In the genomic region with DNA sequence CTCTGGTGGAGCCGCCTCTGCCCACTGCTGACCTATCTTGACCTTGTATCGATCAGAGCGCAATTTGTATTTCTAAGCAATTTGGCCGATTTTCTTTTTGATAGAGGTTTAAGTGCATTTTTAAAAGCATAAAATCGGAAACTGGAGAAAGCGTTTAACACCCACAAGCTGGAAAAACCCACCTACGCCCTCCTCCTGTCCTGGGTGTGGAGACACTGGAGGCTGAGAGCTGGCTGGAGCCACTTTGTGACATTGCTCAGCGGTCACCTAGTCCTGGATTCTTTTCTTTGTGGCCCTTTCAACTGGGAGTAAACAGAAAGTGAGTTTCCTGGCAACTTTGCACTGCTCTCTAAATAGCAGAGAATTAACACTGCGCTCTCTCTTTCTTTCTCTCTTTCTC, we compare ENCODE assay signal across 8 mouse cellular contexts.
DNase-seq lines count a peak whose midpoint lies in the region; ATAC-seq lines count a peak whose summit lies in the region.

No protein-coding gene starts in this region.

- H3K4me2 ChIP-seq in heart, embryonic 16.5 days (ENCODE audit: low read depth, low read length): peak overlapping the region; percentile 45
- peak overlapping the region; percentile 57; the same call in 1 of the 2 replicates for H3K4me2 ChIP-seq in lung, embryonic 16.5 days (ENCODE audit: low read depth, low read length)

- H3K9me3 ChIP-seq in heart, embryonic 16.5 days (replicated peaks; ENCODE audit: control insufficient read depth, low read length): no peaks in the 10 kb centered on the region
- no peaks in the 10 kb centered on the region for H3K9me3 ChIP-seq in lung, embryonic 16.5 days (ENCODE audit: control insufficient read depth, low read length)

- H3K36me3 ChIP-seq in heart, embryonic 16.5 days (ENCODE audit: control insufficient read depth, insufficient read depth): no peaks in the 10 kb centered on the region
- no peaks in the 10 kb centered on the region for H3K36me3 ChIP-seq in lung, embryonic 16.5 days (ENCODE audit: control insufficient read depth, insufficient read depth, low read length)

- peak overlapping the region; percentile 43 for H3K4me3 ChIP-seq in heart, embryonic 16.5 days (ENCODE audit: low read length)
- H3K4me3 ChIP-seq in lung, embryonic 16.5 days (ENCODE audit: low read length): peak overlapping the region; percentile 38

- DNase-seq in kidney, adult 9 months: peak; percentile 13
- DNase-seq in kidney, adult 11 months: no peak
- DNase-seq in embryo, embryonic 10 days (ENCODE audit: low spot score): peak; percentile 41
- DNase-seq in testis, postnatal 14 days (ENCODE audit: low spot score): no peak
- DNase-seq in adrenal gland, postnatal 14 days: no peak
- no peak for DNase-seq in adrenal gland, postnatal 36 days

- no peak overlapping the region for H3K9ac ChIP-seq in heart, embryonic 16.5 days (ENCODE audit: low read length)
- no peak overlapping the region for H3K9ac ChIP-seq in lung, embryonic 16.5 days (ENCODE audit: low read length)

- H3K27ac ChIP-seq in heart, embryonic 16.5 days (ENCODE audit: low read length): no peak overlapping the region
- H3K27ac ChIP-seq in lung, embryonic 16.5 days (ENCODE audit: low read length): no peak overlapping the region

- no peak for ATAC-seq in heart, embryonic 16.5 days (replicated peaks; ENCODE audit: extremely low read depth, insufficient read depth, low FRiP score)
- no peak for ATAC-seq in lung, embryonic 16.5 days (ENCODE audit: low read depth)

- WGBS in heart, embryonic 16.5 days: 6% methylated on average over 9 of the region's 9 CpGs
- 3% methylated on average over 9 of the region's 9 CpGs for WGBS in lung, embryonic 16.5 days

- H3K4me1 ChIP-seq in heart, embryonic 16.5 days (ENCODE audit: control insufficient read depth, insufficient read depth, low read length): peaks cover 32% of the 10 kb centered on the region
- peaks cover 36% of the 10 kb centered on the region for H3K4me1 ChIP-seq in lung, embryonic 16.5 days (replicated peaks; ENCODE audit: control insufficient read depth, insufficient read depth, low read length)

- H3K27me3 ChIP-seq in heart, embryonic 16.5 days (ENCODE audit: control insufficient read depth, insufficient read depth, low read length): peaks cover 28% of the 10 kb centered on the region
- peaks cover 36% of the 10 kb centered on the region for H3K27me3 ChIP-seq in lung, embryonic 16.5 days (ENCODE audit: control insufficient read depth, insufficient read depth, low read depth, low read length)

Comparison
In these comparisons a context has a peak if more than half of its experiments do, and no peak if none do; other contexts are left out.
1. DNase-seq: peak in kidney, adult 9 months (single experiment) and embryo, embryonic 10 days (single experiment); none in kidney, adult 11 months (single experiment), testis, postnatal 14 days (single experiment), adrenal gland, postnatal 14 days (single experiment) and adrenal gland, postnatal 36 days (0 of 2).